Mouse (Mus musculus): ENCODE measurements around the gene Galnt14.

DNA sequence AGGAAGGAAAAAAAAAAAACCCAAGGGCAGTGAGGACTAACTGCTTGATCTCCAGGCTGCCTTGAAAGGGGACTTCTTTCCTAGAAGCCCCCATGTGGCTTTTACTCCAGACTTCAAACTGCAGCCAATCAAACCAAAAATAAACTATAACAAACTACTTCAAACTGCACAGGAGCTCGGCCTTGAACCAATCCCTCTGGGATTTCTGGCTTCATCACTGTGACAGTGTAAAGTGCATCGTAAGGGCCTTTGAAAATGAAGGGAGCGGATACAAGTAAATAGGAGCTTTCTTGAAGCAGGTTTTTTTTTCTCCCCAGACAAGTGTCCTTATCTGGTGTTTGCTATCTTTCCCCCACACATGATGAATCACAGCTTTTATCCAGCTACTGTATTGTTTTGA lies 22.0 kb downstream of the Galnt14 start:
- TF ChIP-seq POLR2A (IDR thresholded peaks at IDR 0.05; ENCODE audit: borderline replicate concordance, extremely low read depth, low read depth, low read length) (no peak), CTCF (IDR thresholded peaks at IDR 0.05; ENCODE audit: insufficient read depth, low read length) (no peak)

Data from lung, adult 2 months (tissue).